Mouse (Mus musculus): ENCODE measurements around the gene Igdcc4. TPM values are rescaled to one million over a fixed set of nuclear protein-coding genes. Genes with fewer than 3 reads are reported as not detected.

Igdcc4 gene
- total RNA-seq, 2 experiments from 2014 or later = 0.35 TPM; not detected in 1

DNA sequence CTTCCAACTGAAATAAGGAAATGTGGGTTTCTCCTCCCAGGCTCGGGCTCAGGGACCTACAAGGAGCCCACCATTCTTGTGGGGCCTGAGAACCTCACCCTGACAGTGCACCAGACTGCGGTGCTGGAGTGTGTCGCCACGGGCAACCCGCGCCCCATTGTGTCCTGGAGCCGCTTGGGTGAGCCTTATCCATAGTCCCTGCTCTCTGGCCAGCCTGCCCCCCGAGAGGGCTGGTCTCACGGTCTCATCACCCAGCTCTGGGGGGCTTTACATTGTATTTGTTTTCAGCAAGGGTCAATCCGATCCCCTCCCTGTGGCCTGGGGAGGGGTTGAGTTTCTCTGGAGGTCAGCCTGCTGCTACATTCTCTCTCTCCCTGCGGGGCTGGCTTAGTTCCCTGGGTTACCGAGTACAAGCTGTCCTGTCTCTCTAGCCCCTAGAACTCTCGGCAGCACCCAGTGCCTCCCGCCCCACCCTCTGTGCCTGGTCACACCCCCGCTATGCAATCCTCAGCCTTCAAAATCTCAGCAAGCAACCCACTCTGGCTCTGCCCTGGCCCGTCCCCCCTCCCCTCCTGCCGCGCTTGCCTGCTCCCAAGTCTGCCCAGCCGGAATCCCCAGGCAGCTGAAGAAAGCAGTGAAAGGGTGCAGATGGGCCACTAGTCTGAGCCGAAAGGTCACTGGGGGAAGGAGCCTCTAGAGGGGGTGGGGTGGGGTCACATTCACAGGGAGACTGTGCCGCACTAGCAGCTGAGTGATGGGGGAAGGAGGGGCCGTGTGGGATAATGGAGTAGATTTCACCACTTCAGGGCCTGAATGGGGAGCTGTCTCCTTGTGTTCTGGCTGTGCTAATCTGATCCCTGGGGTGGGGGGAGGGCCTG is 77.3 kb downstream of the Igdcc4 start:
- no peak for ATAC-seq (replicated peaks; ENCODE audit: low FRiP score, low TSS enrichment, poor library complexity, severe bottlenecking)

GRCm38 (mm10) chr9:65179817-65180624 is 78.7 kb downstream of the Igdcc4 start:
- ATAC-seq (replicated peaks; ENCODE audit: low FRiP score, low TSS enrichment, poor library complexity, severe bottlenecking) = 0 out of 2 replicates have a peak, but pooled peaks have one; percentile 20

Other genes with a start within 250 kb of the Igdcc4 start
- not detected in 2 replicates for gene Slc24a1, start 149.9 kb upstream of the Igdcc4 start, total RNA-seq (2014; fragmentation: Nextera tagmentation)
- not detected in 2 replicates for gene Slc24a1, start 149.9 kb upstream of the Igdcc4 start, total RNA-seq (2017)
- 31.8 and 39.6 TPM in 2 replicates for gene Ints14, start 140.6 kb upstream of the Igdcc4 start, total RNA-seq (2014; fragmentation: Nextera tagmentation)
- gene Ints14, start 140.6 kb upstream of the Igdcc4 start, total RNA-seq (2017) = 31.6 and 43.1 TPM in 2 replicates
- 40.4 and 48.9 TPM in 2 replicates for gene Hacd3, start 79.8 kb upstream of the Igdcc4 start, total RNA-seq (2014; fragmentation: Nextera tagmentation)
- 68.1 and 71.5 TPM in 2 replicates for gene Hacd3, start 79.8 kb upstream of the Igdcc4 start, total RNA-seq (2017)
- 76.5 and 88.9 TPM in 2 replicates for gene Dpp8, start 69.1 kb upstream of the Igdcc4 start, total RNA-seq (2014; fragmentation: Nextera tagmentation)
- gene Dpp8, start 69.1 kb upstream of the Igdcc4 start, total RNA-seq (2017) = 77.5 and 95.5 TPM in 2 replicates
- gene Igdcc3, start 39.7 kb downstream of the Igdcc4 start, total RNA-seq (2014; fragmentation: Nextera tagmentation) = not detected in 2 replicates
- not detected in 2 replicates for gene Igdcc3, start 39.7 kb downstream of the Igdcc4 start, total RNA-seq (2017)
- gene Parp16, start 93.9 kb downstream of the Igdcc4 start, total RNA-seq (2014; fragmentation: Nextera tagmentation) = 4.9 and 8.3 TPM in 2 replicates
- 0.30 and 6.7 TPM in 2 replicates for gene Parp16, start 93.9 kb downstream of the Igdcc4 start, total RNA-seq (2017)
- not detected in 2 replicates for gene Cilp, start 163.7 kb downstream of the Igdcc4 start, total RNA-seq (2014; fragmentation: Nextera tagmentation)
- not detected in 2 replicates for gene Cilp, start 163.7 kb downstream of the Igdcc4 start, total RNA-seq (2017)
- 28.7 and 29.0 TPM in 2 replicates for gene Clpx, start 192.8 kb downstream of the Igdcc4 start, total RNA-seq (2014; fragmentation: Nextera tagmentation)
- gene Clpx, start 192.8 kb downstream of the Igdcc4 start, total RNA-seq (2017) = 66.6 and 73.0 TPM in 2 replicates
- 7.6 and 11.1 TPM in 2 replicates for gene Pdcd7, start 244.6 kb downstream of the Igdcc4 start, total RNA-seq (2014; fragmentation: Nextera tagmentation)
- 13.1 and 21.6 TPM in 2 replicates for gene Pdcd7, start 244.6 kb downstream of the Igdcc4 start, total RNA-seq (2017)